Mouse (Mus musculus) hindbrain, postnatal 0 days (tissue): ENCODE measurements around the gene Olfr1395. TPM values are rescaled to one million over a fixed set of nuclear protein-coding genes. Genes with fewer than 3 reads are reported as not detected.

Source experiments
- ATAC-seq: fragments of 200-750 bp; cut with Nextera tagmentation; 2 replicates; pipeline ENCODE4 v1.8.0; 2017; ENCODE audit warnings: mild to moderate bottlenecking, moderate TSS enrichment, moderate library complexity
- DNase-seq: peaks from one replicate; pipeline ENCODE4 v3.0.0-alpha.2; 2015; ENCODE audit warnings: low spot score
- H3K27ac ChIP-seq: fragments of 300-500 bp; sonication (generic); 2 replicates; pipeline ENCODE4 v1.5.1; 2014; ENCODE audit warnings: mild to moderate bottlenecking
- H3K27me3 ChIP-seq: fragments of 300-500 bp; sonication (generic); 2 replicates; pipeline ENCODE4 v1.6.1; 2014; ENCODE audit warnings: low read length, mixed read lengths; ENCODE audit not compliant: insufficient read depth
- H3K36me3 ChIP-seq: fragments of 300-500 bp; sonication (generic); 2 replicates; pipeline ENCODE4 v1.6.1; 2014; ENCODE audit warnings: low read length, mixed read lengths; ENCODE audit not compliant: insufficient read depth
- H3K4me1 ChIP-seq: fragments of 300-500 bp; sonication (generic); 2 replicates; pipeline ENCODE4 v1.6.1; 2014; ENCODE audit warnings: antibody characterized with exemption, low read length, mixed read lengths; ENCODE audit not compliant: insufficient read depth
- H3K4me2 ChIP-seq: fragments of 300-500 bp; sonication (generic); 2 replicates; pipeline ENCODE4 v1.6.1; 2014; ENCODE audit warnings: low read depth, mild to moderate bottlenecking, low read length, moderate library complexity, mixed read lengths
- H3K4me3 ChIP-seq: fragments of 300-500 bp; sonication (generic); 2 replicates; pipeline ENCODE4 v1.5.1; 2014; ENCODE audit warnings: low read length
- H3K9ac ChIP-seq: fragments of 300-500 bp; sonication (generic); replicated peaks from 2 replicates; pipeline ENCODE4 v1.6.1; 2014; ENCODE audit warnings: mild to moderate bottlenecking, low read length, moderate library complexity, mixed read lengths
- H3K9me3 ChIP-seq: fragments of 300-500 bp; sonication (generic); 2 replicates; pipeline ENCODE4 v1.6.1; 2016; ENCODE audit warnings: low read length, mixed read lengths
- CTCF ChIP-seq: IDR thresholded peaks from 2 replicates; pipeline ENCODE4 v1.5.1; 2016; ENCODE audit warnings: antibody characterized with exemption, control low read depth, low read depth
- WGBS: fragments of 180-500 bp; shearing (Covaris S2); extraction: QIAGEN DNeasy Blood & Tissue Kit; methylation state at CpG from one replicate; pipeline ENCODE4 v1.1.7; 2014; 5-methylcytosine and 5-hydroxymethylcytosine counted together
- polyA plus RNA-seq: library from polyadenylated mRNA; unstranded; fragments of >200 nt; fragmentation: Nextera tagmentation; extraction: Ambion mirVana; gene quantifications from 2 replicates; pipeline ENCODE4 v1.2.1, GENCODE M21; 2015
- total RNA-seq: library from RNA; depleted of rRNA; stranded (reverse); fragments of >200 nt; gene quantifications from 2 replicates; pipeline ENCODE4 v1.2.3, GENCODE M21; 2014

Gene Olfr1395
- total and polyA plus RNA-seq, 2 experiments from 2014 or later: not detected

DNA sequence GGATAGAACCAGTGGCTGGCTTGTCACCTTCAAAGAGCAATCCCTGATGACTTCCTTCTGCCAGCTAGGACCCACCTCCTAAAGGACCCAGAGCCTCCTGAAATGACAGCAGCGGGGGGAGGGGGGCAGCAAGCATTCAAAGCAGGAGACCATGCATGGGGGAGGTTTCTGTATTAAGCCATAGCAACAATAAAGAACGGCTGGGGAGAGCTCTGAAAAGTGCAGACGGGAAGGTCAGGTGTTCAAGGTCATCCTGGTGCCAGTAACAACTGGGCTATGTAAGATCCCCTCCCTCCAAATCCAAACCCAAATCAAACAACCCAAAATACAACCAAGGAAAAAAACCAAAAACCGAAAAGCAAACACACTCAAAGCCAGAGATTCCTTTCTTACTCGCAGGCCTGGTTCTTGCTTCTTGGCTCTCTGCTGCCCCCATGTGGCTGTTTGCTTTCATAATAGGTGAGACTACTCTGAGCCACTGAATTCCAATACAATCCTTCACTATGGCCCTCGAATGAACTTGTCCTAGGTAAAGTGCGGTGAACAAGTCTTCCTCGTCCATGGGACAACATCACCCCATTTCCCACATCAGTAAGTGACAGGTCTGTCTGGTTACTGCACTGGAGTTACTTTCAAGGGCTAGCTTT lies 38.9 kb upstream of the Olfr1395 start:
- no peak overlapping the region for H3K9ac ChIP-seq
- no peaks in the 10 kb centered on the region for H3K27me3 ChIP-seq
- H3K4me2 ChIP-seq: 0 out of 2 replicates have a peak overlapping the region, but pooled peaks have one; percentile 13
- WGBS: 19% methylated on average over 8 of the region's 8 CpGs
- no peaks in the 10 kb centered on the region for H3K9me3 ChIP-seq
- H3K27ac ChIP-seq: no peak overlapping the region
- DNase-seq (peak; percentile 92), ATAC-seq (peak; percentile 80)
- H3K4me1 ChIP-seq: no peaks in the 10 kb centered on the region
- H3K4me3 ChIP-seq: no peak overlapping the region
- no peaks in the 10 kb centered on the region for H3K36me3 ChIP-seq
- TF ChIP-seq CTCF: peak; percentile 91

DNA sequence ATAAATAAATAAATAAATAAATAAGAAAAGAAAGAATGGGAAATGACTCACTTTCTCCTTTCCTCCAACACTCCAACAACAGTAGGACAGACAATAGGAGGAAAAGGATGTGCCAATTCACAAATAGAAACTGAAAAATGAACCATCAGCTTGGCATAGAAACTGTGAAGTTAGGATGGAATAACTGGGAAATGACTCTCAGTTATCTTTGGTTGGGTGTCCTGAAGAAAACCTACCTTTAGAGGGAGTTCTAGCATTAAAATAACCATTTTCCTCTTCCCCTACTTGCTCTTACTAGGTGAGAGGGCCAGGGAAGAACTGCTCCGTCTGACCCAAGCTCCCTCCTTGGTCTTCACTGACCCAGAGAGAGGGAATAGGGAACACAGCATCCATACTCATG lies 36.3 kb upstream of the Olfr1395 start:
- H3K36me3 ChIP-seq: no peaks in the 10 kb centered on the region
- WGBS: 86% methylated on average over 1 of the region's 1 CpGs
- H3K4me1 ChIP-seq: no peaks in the 10 kb centered on the region
- ATAC-seq (no peak), DNase-seq (no peak)
- H3K27ac ChIP-seq: no peak overlapping the region
- no peak overlapping the region for H3K9ac ChIP-seq
- H3K4me3 ChIP-seq: no peak overlapping the region
- no peaks in the 10 kb centered on the region for H3K27me3 ChIP-seq
- H3K9me3 ChIP-seq: no peaks in the 10 kb centered on the region
- no peak overlapping the region for H3K4me2 ChIP-seq
- TF ChIP-seq CTCF: no peak

DNA sequence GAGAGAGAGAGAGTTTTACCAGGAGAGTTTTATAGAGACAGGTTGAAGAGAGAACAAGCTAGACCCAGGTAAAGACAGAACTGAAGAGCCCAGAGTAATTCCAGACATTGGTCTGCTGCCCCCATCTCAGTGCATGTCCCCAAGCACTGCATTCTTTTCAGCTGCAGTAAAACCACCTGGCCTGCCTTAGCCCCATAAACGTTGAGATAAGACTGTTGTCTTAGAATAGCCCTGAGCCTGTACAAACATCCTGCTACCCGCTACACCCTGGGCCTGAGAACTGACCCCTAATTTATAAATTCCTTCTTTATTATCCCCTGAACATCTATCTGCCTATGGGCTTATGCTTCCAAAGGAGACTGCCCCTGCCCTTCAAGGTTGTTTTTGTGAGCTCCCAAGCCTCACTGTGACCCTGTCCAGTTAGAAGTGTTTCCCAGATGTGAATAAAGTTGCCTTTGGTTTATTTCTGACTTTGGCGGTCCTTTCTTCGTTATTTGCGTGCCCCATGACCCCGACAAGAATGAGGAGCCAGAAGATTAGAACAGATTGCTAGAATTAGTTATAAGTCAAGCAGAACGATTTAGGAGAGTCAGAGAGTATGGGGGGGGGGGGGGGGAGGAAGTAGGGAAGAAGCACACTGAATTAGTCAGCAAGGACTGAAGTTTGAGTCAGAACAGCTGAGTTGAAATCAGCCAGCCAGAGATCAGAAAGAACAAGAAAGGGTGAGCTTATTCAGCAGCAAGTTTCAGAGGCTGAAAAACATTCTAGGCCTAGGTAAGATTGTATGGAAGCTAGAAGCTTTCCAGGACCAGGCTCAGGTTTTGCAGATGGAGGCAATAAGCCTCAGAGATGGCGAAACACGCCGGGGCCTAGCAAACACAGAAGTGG lies 34.2 kb upstream of the Olfr1395 start:
- H3K36me3 ChIP-seq: no peaks in the 10 kb centered on the region
- no peaks in the 10 kb centered on the region for H3K27me3 ChIP-seq
- DNase-seq (no peak), ATAC-seq (no peak)
- no peaks in the 10 kb centered on the region for H3K4me1 ChIP-seq
- H3K27ac ChIP-seq: no peak overlapping the region
- H3K4me3 ChIP-seq: no peak overlapping the region
- WGBS: 71% methylated on average over 10 of the region's 10 CpGs
- H3K9ac ChIP-seq: no peak overlapping the region
- no peak for TF ChIP-seq CTCF
- H3K4me2 ChIP-seq: no peak overlapping the region
- H3K9me3 ChIP-seq: no peaks in the 10 kb centered on the region

DNA sequence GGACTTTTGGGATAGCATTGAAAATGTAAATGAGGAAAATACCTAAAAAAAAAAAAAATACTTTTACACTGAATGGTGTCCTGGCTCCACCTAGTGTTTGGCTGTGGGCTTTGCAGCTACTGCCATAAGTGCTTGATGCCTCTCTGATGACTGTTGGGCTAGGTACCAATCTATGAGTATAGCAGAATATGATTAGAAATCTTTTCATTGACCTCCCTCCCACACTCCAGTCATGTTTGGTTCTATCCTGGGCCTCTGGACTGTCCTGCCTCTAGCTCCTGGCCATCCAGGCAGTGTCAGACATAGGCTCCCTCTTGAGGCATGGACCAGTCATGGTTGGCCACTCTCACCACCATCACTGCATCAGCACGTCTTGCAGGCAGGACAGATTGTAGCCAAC lies 33.2 kb upstream of the Olfr1395 start:
- Histone ChIP-seq H3K9me3 (no peaks in the 10 kb centered on the region), H3K4me3 (no peak overlapping the region), H3K9ac (no peak overlapping the region), H3K4me2 (no peak overlapping the region), H3K27me3 (no peaks in the 10 kb centered on the region), H3K4me1 (no peaks in the 10 kb centered on the region), H3K36me3 (no peaks in the 10 kb centered on the region), H3K27ac (no peak overlapping the region)
- DNase-seq: peak; percentile 56
- WGBS: 56% methylated on average over 1 of the region's 1 CpGs
- peak; percentile 69 for TF ChIP-seq CTCF
- ATAC-seq: 0 out of 2 replicates have a peak, but pooled peaks have one; percentile 21

DNA sequence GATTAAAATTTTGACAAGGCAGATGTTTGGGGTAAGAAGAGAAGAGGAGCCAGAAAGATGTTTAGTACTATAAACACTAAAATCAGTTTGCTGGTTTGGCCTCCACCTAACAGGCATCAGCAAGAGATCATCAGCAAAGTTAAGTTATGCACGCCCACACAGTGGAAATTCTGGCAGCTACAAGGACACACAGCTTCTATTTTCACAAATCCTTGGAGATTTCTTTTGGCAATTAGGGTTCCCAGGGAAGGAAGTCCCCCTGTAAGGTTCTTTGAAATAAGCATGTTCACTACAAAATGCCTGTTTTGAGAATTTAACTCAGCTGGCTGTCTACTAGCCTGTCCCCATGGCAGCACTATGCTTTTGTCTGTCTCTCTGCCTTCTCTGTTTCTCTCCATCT lies 31.1 kb upstream of the Olfr1395 start:
- Histone ChIP-seq H3K4me1 (no peaks in the 10 kb centered on the region), H3K27ac (no peak overlapping the region), H3K36me3 (no peaks in the 10 kb centered on the region), H3K9me3 (no peaks in the 10 kb centered on the region), H3K9ac (no peak overlapping the region), H3K27me3 (no peaks in the 10 kb centered on the region), H3K4me2 (no peak overlapping the region), H3K4me3 (no peak overlapping the region)
- WGBS: 67% methylated on average over 1 of the region's 1 CpGs
- no peak for DNase-seq
- TF ChIP-seq CTCF: no peak
- ATAC-seq: no peak

DNA sequence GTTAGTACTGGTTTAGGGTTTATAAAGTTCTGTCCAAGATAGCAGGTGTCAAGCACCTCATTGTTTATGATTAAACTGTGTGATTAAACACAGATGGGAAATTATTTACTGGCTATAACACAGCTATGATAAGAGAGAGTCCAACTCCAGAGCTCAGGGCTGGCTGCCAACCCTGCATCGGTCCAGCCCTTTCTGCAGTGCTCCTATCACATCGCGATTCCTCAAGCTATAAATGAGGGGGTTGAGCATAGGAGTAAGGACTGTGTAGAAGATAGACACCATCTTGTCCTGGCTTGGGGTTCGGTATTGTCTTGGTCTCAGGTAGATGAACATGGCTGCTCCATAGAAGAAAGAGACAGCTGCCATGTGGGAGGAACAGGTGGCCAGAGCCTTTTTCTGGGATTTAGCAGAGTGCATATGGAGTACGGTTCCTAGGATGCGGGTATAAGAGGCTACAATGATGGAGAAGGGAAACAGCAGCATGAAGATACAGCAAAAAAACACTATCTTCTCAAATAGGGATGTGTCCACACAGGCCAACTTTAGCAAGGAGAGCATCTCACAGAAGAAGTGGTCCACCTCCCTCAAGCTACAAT lies 29.4 kb upstream of the Olfr1395 start:
- WGBS: 82% methylated on average over 6 of the region's 6 CpGs
- no peaks in the 10 kb centered on the region for H3K4me1 ChIP-seq
- DNase-seq (no peak), ATAC-seq (no peak)
- no peaks in the 10 kb centered on the region for H3K9me3 ChIP-seq
- H3K9ac ChIP-seq: no peak overlapping the region
- no peak overlapping the region for H3K4me3 ChIP-seq
- TF ChIP-seq CTCF: no peak
- no peaks in the 10 kb centered on the region for H3K27me3 ChIP-seq
- H3K27ac ChIP-seq: no peak overlapping the region
- H3K36me3 ChIP-seq: no peaks in the 10 kb centered on the region
- H3K4me2 ChIP-seq: no peak overlapping the region

DNA sequence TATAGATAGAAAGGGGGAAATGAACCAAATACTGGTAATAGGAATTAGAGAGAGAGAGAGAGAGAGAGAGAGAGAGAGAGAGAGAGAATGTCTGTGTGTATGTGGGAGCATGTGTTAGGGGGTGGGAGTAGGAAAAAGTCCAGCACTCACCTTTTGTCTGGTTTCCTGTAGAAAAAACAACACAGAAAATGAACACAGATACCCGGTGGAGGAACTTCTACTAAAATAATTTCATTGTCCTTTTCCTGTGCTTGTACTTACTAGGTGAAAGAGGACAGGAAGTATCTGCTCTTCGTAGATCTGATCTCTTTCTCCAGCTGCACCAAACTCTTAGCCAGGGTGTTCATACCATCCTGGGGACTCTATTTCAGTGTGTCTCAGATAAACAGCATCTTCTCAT lies 27.9 kb upstream of the Olfr1395 start:
- Histone ChIP-seq H3K4me1 (no peaks in the 10 kb centered on the region), H3K4me3 (no peak overlapping the region), H3K27ac (no peak overlapping the region), H3K36me3 (no peaks in the 10 kb centered on the region), H3K4me2 (no peak overlapping the region), H3K9ac (no peak overlapping the region), H3K27me3 (no peaks in the 10 kb centered on the region), H3K9me3 (no peaks in the 10 kb centered on the region)
- ATAC-seq (no peak), DNase-seq (no peak)
- WGBS: 77% methylated on average over 2 of the region's 2 CpGs
- no peak for TF ChIP-seq CTCF
